Mouse (Mus musculus): Measurements from ENCODE around the gene Prorsd1.

GRCm38 (mm10) chr11:29496962-29497361 is 17.9 kb downstream of the Prorsd1 start:
- TF ChIP-seq CTCF (IDR thresholded peaks at IDR 0.05; ENCODE audit: low read depth) (no peak), EP300 (IDR thresholded peaks at IDR 0.05; ENCODE audit: low read depth) (no peak)
